Mouse (Mus musculus): ENCODE data around the gene Lgals1. TPM values are rescaled to one million over a fixed set of nuclear protein-coding genes. Genes with fewer than 3 reads are reported as not detected.

Lgals1 gene
- polyA plus RNA-seq, 1 experiment from 2014 or later, result 569 TPM

DNA sequence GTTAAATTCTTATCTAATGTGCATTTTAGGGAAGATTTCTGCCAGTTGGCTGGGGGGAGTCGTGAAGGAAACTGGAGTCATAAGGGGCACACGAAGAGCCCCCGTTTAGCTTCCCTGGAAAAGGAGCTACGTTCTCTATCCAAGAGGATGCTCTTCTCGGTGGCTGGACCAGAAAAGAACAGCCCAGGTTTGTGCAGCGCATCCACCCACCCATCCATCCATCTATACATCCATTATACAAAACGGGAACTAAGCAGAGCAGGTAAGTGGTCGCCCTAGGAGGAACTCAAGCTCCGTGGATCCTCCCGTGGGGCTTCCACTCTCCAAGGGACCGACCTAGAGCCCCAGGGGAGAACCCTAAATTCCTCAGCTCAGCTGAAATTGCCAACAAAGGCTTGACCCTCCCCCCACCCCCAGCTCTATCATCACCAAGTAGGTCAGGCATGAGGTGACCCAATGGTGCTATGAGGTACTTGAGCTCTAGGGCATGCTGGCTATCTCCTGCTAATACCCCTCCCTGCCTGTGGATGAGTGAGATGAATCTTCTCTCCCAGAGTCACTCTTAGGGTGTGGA is 21.7 kb downstream of the Lgals1 start:
- peak; percentile 61 for ATAC-seq (ENCODE audit: low FRiP score)
- peak overlapping the region; percentile 58 for H3K4me3 ChIP-seq
- no peaks in the 10 kb centered on the region for H3K27me3 ChIP-seq
- 3% methylated on average over 11 of the region's 11 CpGs for WGBS
- H3K9me3 ChIP-seq (replicated peaks), result no peaks in the 10 kb centered on the region
- peaks cover 23% of the 10 kb centered on the region for H3K4me1 ChIP-seq
- H3K9ac ChIP-seq, result peak overlapping the region; percentile 78
- H3K27ac ChIP-seq, result peak overlapping the region; percentile 77
- H3K36me3 ChIP-seq, result peaks cover 23% of the 10 kb centered on the region
- H3K4me2 ChIP-seq (replicated peaks), result peak overlapping the region; percentile 69

- Histone ChIP-seq H3K27me3 (no peaks in the 10 kb centered on the region), H3K4me3 (peak overlapping the region; percentile 58), H3K9ac (no peak overlapping the region), H3K27ac (no peak overlapping the region), H3K9me3 (replicated peaks) (no peaks in the 10 kb centered on the region), H3K36me3 (peaks cover 30% of the 10 kb centered on the region), H3K4me2 (replicated peaks) (peak overlapping the region; percentile 69), H3K4me1 (peaks cover 23% of the 10 kb centered on the region)
- ATAC-seq (ENCODE audit: low FRiP score), result no peak
- 99% methylated on average over 3 of the region's 3 CpGs for WGBS
These were observed 22.4 kb downstream of the Lgals1 start for GRCm38 (mm10) chr15:78948883-78949282.

DNA sequence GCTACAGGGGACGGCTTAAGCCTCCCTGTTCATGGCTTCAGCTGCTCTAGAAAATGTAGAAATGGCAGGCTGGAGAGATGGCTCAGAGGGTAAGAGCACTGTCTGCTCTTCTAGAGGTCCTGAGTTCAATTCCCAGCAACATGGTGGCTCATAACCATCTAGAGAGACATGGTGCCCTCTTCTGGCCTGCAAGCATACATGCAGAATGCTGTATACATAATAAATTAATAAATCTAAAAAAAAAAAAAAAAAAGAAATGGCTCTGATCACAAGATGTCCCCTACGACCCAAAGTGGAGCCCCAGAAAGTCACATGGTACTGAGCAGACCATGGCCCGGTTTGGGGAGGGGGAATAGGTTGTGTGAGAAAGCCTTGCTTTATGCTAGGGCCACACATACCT is 29.1 kb downstream of the Lgals1 start:
- Histone ChIP-seq H3K4me2 (replicated peaks) (no peak overlapping the region), H3K4me3 (no peak overlapping the region), H3K4me1 (peaks cover 7% of the 10 kb centered on the region; the same call in 1 of the 2 replicates), H3K27ac (no peak overlapping the region), H3K36me3 (peaks cover 66% of the 10 kb centered on the region), H3K9me3 (replicated peaks) (no peaks in the 10 kb centered on the region), H3K27me3 (no peaks in the 10 kb centered on the region), H3K9ac (no peak overlapping the region)
- WGBS, result 75% methylated on average over 3 of the region's 3 CpGs
- no peak for ATAC-seq (ENCODE audit: low FRiP score)

DNA sequence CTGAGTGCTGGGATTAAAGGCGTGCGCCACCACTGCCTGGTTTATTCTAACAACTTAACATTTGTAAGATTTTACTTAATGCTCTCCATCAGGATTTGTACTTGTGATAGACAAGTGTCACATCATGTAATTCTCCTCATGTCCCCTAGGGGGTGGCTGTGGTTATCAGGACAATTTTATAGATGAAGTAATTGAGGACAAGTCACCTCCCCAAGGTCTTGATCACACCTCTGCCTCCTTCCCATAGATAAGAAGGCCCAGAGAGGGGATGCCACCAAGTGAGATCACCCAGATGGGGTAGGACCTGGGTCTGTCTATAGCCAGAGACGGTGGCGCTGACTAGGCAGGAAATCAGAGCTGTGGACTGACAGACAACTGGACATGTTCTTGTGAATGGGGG is 29.8 kb downstream of the Lgals1 start:
- peaks cover 3% of the 10 kb centered on the region; the same call in 1 of the 2 replicates for H3K4me1 ChIP-seq
- H3K4me2 ChIP-seq (replicated peaks), result no peak overlapping the region
- H3K27me3 ChIP-seq, result no peaks in the 10 kb centered on the region
- H3K9me3 ChIP-seq (replicated peaks), result no peaks in the 10 kb centered on the region
- WGBS, result 84% methylated on average over 4 of the region's 4 CpGs
- peaks cover 67% of the 10 kb centered on the region for H3K36me3 ChIP-seq
- H3K27ac ChIP-seq, result no peak overlapping the region
- no peak overlapping the region for H3K9ac ChIP-seq
- no peak for ATAC-seq (ENCODE audit: low FRiP score)
- H3K4me3 ChIP-seq, result no peak overlapping the region

DNA sequence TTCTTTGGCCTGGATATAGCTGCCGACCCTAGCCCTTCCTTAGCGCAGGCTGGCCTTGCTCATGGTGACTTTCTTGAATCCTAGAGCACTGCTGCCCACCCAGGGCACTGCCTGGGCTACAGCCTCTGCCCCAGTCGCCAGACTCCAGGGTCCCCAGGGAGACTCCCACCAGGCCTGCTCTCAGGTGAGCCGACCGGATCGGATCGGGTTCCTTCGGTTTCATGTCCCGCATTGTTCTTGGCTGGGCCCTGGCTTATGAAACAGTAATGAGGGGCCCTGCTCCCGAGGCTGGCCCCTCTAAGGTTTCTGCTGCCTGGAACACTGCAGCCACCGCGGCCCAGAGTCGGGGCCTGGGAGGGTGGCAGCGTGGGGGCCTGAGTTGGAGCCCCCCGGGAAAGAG is 30.5 kb downstream of the Lgals1 start:
- Histone ChIP-seq H3K9ac (0 out of 2 replicates have a peak overlapping the region, but pooled peaks have one; percentile 41), H3K4me3 (no peak overlapping the region), H3K9me3 (replicated peaks) (no peaks in the 10 kb centered on the region), H3K4me2 (replicated peaks) (no peak overlapping the region), H3K36me3 (peaks cover 66% of the 10 kb centered on the region), H3K27ac (0 out of 2 replicates have a peak overlapping the region, but pooled peaks have one; percentile 2), H3K4me1 (peaks cover 3% of the 10 kb centered on the region; the same call in 1 of the 2 replicates), H3K27me3 (no peaks in the 10 kb centered on the region)
- WGBS, result 68% methylated on average over 15 of the region's 15 CpGs
- ATAC-seq (ENCODE audit: low FRiP score), result no peak

DNA sequence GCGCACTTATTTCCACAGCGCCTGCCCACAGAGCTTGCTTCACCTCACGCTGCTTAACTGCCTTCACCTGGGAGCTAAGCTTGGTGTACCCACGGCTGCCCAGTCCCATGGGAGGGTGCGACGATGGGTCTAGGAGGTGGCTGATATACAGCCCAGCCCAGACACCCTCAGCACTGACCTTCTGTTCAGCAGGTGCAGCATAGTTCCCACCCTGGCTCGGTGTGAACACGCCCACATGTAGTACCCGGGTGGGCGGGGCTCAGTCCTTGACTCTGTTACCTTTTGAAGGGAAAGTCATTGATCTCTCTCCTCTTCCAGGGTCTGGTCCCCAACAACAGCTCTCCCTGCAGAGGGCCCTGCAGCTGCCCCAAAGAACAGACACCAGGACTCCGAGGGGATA is 33.0 kb downstream of the Lgals1 start:
- 91% methylated on average over 11 of the region's 11 CpGs for WGBS
- ATAC-seq (ENCODE audit: low FRiP score), result no peak
- Histone ChIP-seq H3K9me3 (replicated peaks) (no peaks in the 10 kb centered on the region), H3K4me2 (replicated peaks) (no peak overlapping the region), H3K27me3 (no peaks in the 10 kb centered on the region), H3K9ac (no peak overlapping the region), H3K4me3 (no peak overlapping the region), H3K27ac (no peak overlapping the region), H3K36me3 (peaks cover 51% of the 10 kb centered on the region), H3K4me1 (peaks cover 3% of the 10 kb centered on the region; the same call in 1 of the 2 replicates)

GRCm38 (mm10) chr15:78960088-78960487 is 33.6 kb downstream of the Lgals1 start:
- H3K27ac ChIP-seq, result no peak overlapping the region
- no peak overlapping the region for H3K9ac ChIP-seq
- no peak overlapping the region for H3K4me2 ChIP-seq (replicated peaks)
- peaks cover 3% of the 10 kb centered on the region; the same call in 1 of the 2 replicates for H3K4me1 ChIP-seq
- 78% methylated on average over 4 of the region's 4 CpGs for whole genome bisulfite sequencing
- no peak for ATAC-seq (ENCODE audit: low FRiP score)
- no peak overlapping the region for H3K4me3 ChIP-seq
- no peaks in the 10 kb centered on the region for H3K27me3 ChIP-seq
- no peaks in the 10 kb centered on the region for H3K9me3 ChIP-seq (replicated peaks)
- peaks cover 48% of the 10 kb centered on the region for H3K36me3 ChIP-seq

GRCm38 (mm10) chr15:78962885-78963284 is 36.4 kb downstream of the Lgals1 start:
- Histone ChIP-seq H3K9ac (no peak overlapping the region), H3K27me3 (no peaks in the 10 kb centered on the region), H3K27ac (no peak overlapping the region), H3K9me3 (replicated peaks) (no peaks in the 10 kb centered on the region), H3K4me3 (no peak overlapping the region), H3K4me2 (replicated peaks) (no peak overlapping the region), H3K4me1 (no peaks in the 10 kb centered on the region), H3K36me3 (peaks cover 52% of the 10 kb centered on the region)
- WGBS, result 33% methylated on average over 2 of the region's 2 CpGs
- peak; percentile 43 for ATAC-seq (ENCODE audit: low FRiP score)

GRCm38 (mm10) chr15:78971626-78972025 is 45.1 kb downstream of the Lgals1 start:
- Histone ChIP-seq H3K27ac (no peak overlapping the region), H3K36me3 (peaks cover 36% of the 10 kb centered on the region), H3K9me3 (replicated peaks) (no peaks in the 10 kb centered on the region), H3K27me3 (no peaks in the 10 kb centered on the region), H3K4me3 (no peak overlapping the region), H3K4me1 (no peaks in the 10 kb centered on the region), H3K9ac (no peak overlapping the region), H3K4me2 (replicated peaks) (no peak overlapping the region)
- no peak for ATAC-seq (ENCODE audit: low FRiP score)
- 75% methylated on average over 6 of the region's 6 CpGs for WGBS

DNA sequence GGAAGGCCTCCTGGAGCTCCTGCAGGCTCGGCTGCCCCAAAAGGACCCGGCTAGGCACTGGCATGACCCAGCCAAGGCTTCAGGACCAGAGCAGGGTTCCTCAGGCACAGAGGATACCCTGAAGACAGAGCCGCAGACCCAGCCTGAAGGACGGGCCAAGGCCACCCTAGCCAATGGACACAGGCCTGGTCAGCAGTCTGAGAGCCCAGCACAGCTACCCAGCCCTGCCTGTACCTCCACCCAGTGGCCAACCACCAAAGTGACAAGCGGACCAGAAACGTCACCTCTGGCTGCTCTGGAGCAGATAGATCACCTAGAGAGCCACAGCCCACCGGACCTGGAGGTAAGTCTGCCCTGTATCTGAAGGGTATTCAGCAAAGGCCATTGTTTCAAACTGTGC is 47.4 kb downstream of the Lgals1 start:
- H3K9ac ChIP-seq, result no peak overlapping the region
- no peak for ATAC-seq (ENCODE audit: low FRiP score)
- H3K27ac ChIP-seq, result no peak overlapping the region
- 73% methylated on average over 7 of the region's 7 CpGs for WGBS
- H3K4me3 ChIP-seq, result no peak overlapping the region
- H3K9me3 ChIP-seq (replicated peaks), result no peaks in the 10 kb centered on the region
- H3K4me2 ChIP-seq (replicated peaks), result no peak overlapping the region
- no peaks in the 10 kb centered on the region for H3K27me3 ChIP-seq
- peaks cover 17% of the 10 kb centered on the region for H3K36me3 ChIP-seq
- peaks cover 11% of the 10 kb centered on the region for H3K4me1 ChIP-seq

GRCm38 (mm10) chr15:78977676-78978159 is 51.2 kb downstream of the Lgals1 start:
- 0 out of 2 replicates have a peak, but pooled peaks cover 9% of the 10 kb centered on the region for H3K36me3 ChIP-seq
- no peak overlapping the region for H3K4me3 ChIP-seq
- no peaks in the 10 kb centered on the region for H3K9me3 ChIP-seq (replicated peaks)
- no peak overlapping the region for H3K4me2 ChIP-seq (replicated peaks)
- no peak for ATAC-seq (ENCODE audit: low FRiP score)
- no peak overlapping the region for H3K27ac ChIP-seq
- WGBS, result 92% methylated on average over 8 of the region's 8 CpGs
- no peak overlapping the region for H3K9ac ChIP-seq
- H3K27me3 ChIP-seq, result no peaks in the 10 kb centered on the region
- H3K4me1 ChIP-seq, result peaks cover 19% of the 10 kb centered on the region

DNA sequence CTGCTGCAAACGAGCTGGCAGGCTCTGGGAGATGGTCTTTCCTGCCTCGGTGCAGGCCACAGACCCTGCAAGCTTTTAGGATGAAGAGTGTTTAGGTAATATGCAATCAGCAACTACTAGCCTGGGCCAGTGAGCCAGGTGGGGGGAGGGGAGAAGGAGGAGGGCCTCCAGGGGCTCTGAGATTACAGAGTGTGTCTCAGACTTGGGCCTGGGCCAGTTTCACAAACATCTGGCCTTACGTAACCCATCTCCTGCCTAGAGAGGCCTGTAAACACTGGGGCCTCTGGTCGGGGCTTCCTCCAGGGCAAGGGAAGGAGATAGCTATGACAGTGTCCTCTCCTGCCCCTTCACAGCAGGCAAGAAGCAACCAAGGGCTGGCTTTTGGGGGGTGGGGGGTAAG is 52.4 kb downstream of the Lgals1 start:
- peak overlapping the region; percentile 43 for H3K9ac ChIP-seq
- no peaks in the 10 kb centered on the region for H3K27me3 ChIP-seq
- H3K36me3 ChIP-seq, result 0 out of 2 replicates have a peak, but pooled peaks cover 5% of the 10 kb centered on the region
- WGBS, result 43% methylated on average over 4 of the region's 4 CpGs
- peaks cover 27% of the 10 kb centered on the region for H3K4me1 ChIP-seq
- H3K4me2 ChIP-seq (replicated peaks), result 0 out of 2 replicates have a peak overlapping the region, but pooled peaks have one; percentile 3
- H3K4me3 ChIP-seq, result no peak overlapping the region
- 0 out of 2 replicates have a peak overlapping the region, but pooled peaks have one; percentile 40 for H3K27ac ChIP-seq
- no peaks in the 10 kb centered on the region for H3K9me3 ChIP-seq (replicated peaks)
- ATAC-seq (ENCODE audit: low FRiP score), result no peak
